Mouse (Mus musculus) stomach, embryonic 14.5 days (tissue): ENCODE data around the gene Vasp. TPM values are rescaled to one million over a fixed set of nuclear protein-coding genes. Genes with fewer than 3 reads are reported as not detected.

ENCODE experiments used
- ATAC-seq: fragments of 200-750 bp; cut with Nextera tagmentation; 2 replicates; pipeline ENCODE4 v1.8.0; 2017; ENCODE audit warnings: low read depth, moderate TSS enrichment; ENCODE audit not compliant: insufficient number of reproducible peaks, insufficient read depth, low FRiP score
- H3K27ac ChIP-seq: fragments of 300-500 bp; sonication (generic); 2 replicates; pipeline ENCODE4 v1.5.1; 2014; ENCODE audit warnings: mild to moderate bottlenecking, low read length, moderate library complexity, mixed read lengths
- H3K27me3 ChIP-seq: fragments of 300-500 bp; sonication (generic); 2 replicates; pipeline ENCODE4 v1.6.1; 2014; ENCODE audit warnings: low read length, control low read depth, mixed read lengths; ENCODE audit not compliant: control insufficient read depth, insufficient read depth
- H3K36me3 ChIP-seq: fragments of 300-500 bp; sonication (generic); 2 replicates; pipeline ENCODE4 v1.6.1; 2014; ENCODE audit warnings: mild to moderate bottlenecking, control low read depth, low read length, moderate library complexity, mixed read lengths; ENCODE audit not compliant: control insufficient read depth, insufficient read depth
- H3K4me1 ChIP-seq: fragments of 300-500 bp; sonication (generic); 2 replicates; pipeline ENCODE4 v1.6.1; 2014; ENCODE audit warnings: low read length, control low read depth, mixed read lengths; ENCODE audit not compliant: control insufficient read depth, insufficient read depth
- H3K4me2 ChIP-seq: fragments of 300-500 bp; sonication (generic); replicated peaks from 2 replicates; pipeline ENCODE4 v1.6.1; 2014; ENCODE audit warnings: low read depth, low read length, control low read depth
- H3K4me3 ChIP-seq: fragments of 300-500 bp; sonication (generic); 2 replicates; pipeline ENCODE4 v1.5.1; 2014; ENCODE audit warnings: low read depth, low read length, control low read depth
- H3K9ac ChIP-seq: fragments of 300-500 bp; sonication (generic); replicated peaks from 2 replicates; pipeline ENCODE4 v1.6.1; 2014; ENCODE audit warnings: low read depth, mild to moderate bottlenecking, control low read depth, low read length, moderate library complexity, mixed read lengths
- H3K9me3 ChIP-seq: fragments of 300-500 bp; sonication (generic); 2 replicates; pipeline ENCODE4 v1.6.1; 2016; ENCODE audit warnings: low read depth, low read length, control low read depth; ENCODE audit not compliant: control insufficient read depth
- WGBS: fragments of 180-500 bp; shearing (Covaris S2); extraction: QIAGEN DNeasy Blood & Tissue Kit; methylation state at CpG from one replicate; pipeline ENCODE4 v1.1.7; 2014; 5-methylcytosine and 5-hydroxymethylcytosine counted together
- polyA plus RNA-seq: library from polyadenylated mRNA; unstranded; fragments of >200 nt; fragmentation: Nextera tagmentation; extraction: Ambion mirVana; gene quantifications from 2 replicates; pipeline ENCODE4 v1.2.1, GENCODE M21; 2014

Gene Vasp
- 48.1 and 64.9 TPM in 2 replicates for polyA plus RNA-seq

GRCm38 (mm10) chr7:19271238-19272172, at the start of gene Vasp:
Gene Vasp (minus strand): TSS chr7:19271817.
- Histone ChIP-seq H3K9ac (peak within 1 kb of the TSS; percentile 91), H3K27ac (peak within 1 kb of the TSS; percentile 98), H3K27me3 (no peaks in the 10 kb centered on the region), H3K4me2 (peak within 1 kb of the TSS; percentile 98), H3K4me3 (peak within 1 kb of the TSS; percentile 92), H3K36me3 (peaks cover 8% of the 10 kb centered on the region; the same call in 1 of the 2 replicates), H3K4me1 (peaks cover 11% of the 10 kb centered on the region; the same call in 1 of the 2 replicates), H3K9me3 (no peaks in the 10 kb centered on the region)
- peak; percentile 73 for ATAC-seq
- WGBS, result under 1% methylated on average over 62 of the region's 62 CpGs

- no peaks in the 10 kb centered on the region for H3K27me3 ChIP-seq
- no peak overlapping the region for H3K9ac ChIP-seq
- WGBS, result 33% methylated on average over 7 of the region's 7 CpGs
- H3K4me3 ChIP-seq, result 0 out of 2 replicates have a peak overlapping the region, but pooled peaks have one; percentile 42
- no peak for ATAC-seq
- 0 out of 2 replicates have a peak, but pooled peaks cover 3% of the 10 kb centered on the region for H3K4me1 ChIP-seq
- H3K9me3 ChIP-seq, result no peaks in the 10 kb centered on the region
- H3K4me2 ChIP-seq, result peak overlapping the region; percentile 78
- no peak overlapping the region for H3K27ac ChIP-seq
- H3K36me3 ChIP-seq, result no peaks in the 10 kb centered on the region
Observed at GRCm38 (mm10) chr7:19320637-19321036, 49.0 kb upstream of the Vasp start.

GRCm38 (mm10) chr7:19319906-19320305, 48.3 kb upstream of the Vasp start:
- ATAC-seq, result peak; percentile 93
- WGBS, result under 1% methylated on average over 41 of the region's 41 CpGs
- H3K4me1 ChIP-seq, result 0 out of 2 replicates have a peak, but pooled peaks cover 3% of the 10 kb centered on the region
- H3K36me3 ChIP-seq, result no peaks in the 10 kb centered on the region
- H3K9ac ChIP-seq, result peak overlapping the region; percentile 30; the same call in 1 of the 2 replicates
- no peaks in the 10 kb centered on the region for H3K9me3 ChIP-seq
- H3K4me3 ChIP-seq, result peak overlapping the region; percentile 42
- H3K27ac ChIP-seq, result no peak overlapping the region
- H3K4me2 ChIP-seq, result peak overlapping the region; percentile 78
- H3K27me3 ChIP-seq, result no peaks in the 10 kb centered on the region

GRCm38 (mm10) chr7:19319458-19319857, 47.8 kb upstream of the Vasp start:
- Histone ChIP-seq H3K4me3 (peak overlapping the region; percentile 42), H3K27ac (no peak overlapping the region), H3K4me2 (peak overlapping the region; percentile 78), H3K9ac (peak overlapping the region; percentile 30; the same call in 1 of the 2 replicates), H3K9me3 (no peaks in the 10 kb centered on the region), H3K27me3 (no peaks in the 10 kb centered on the region), H3K4me1 (0 out of 2 replicates have a peak, but pooled peaks cover 3% of the 10 kb centered on the region), H3K36me3 (no peaks in the 10 kb centered on the region)
- ATAC-seq, result peak; percentile 30
- WGBS, result 15% methylated on average over 9 of the region's 9 CpGs

- Histone ChIP-seq H3K4me1 (0 out of 2 replicates have a peak, but pooled peaks cover 3% of the 10 kb centered on the region), H3K27ac (no peak overlapping the region), H3K36me3 (no peaks in the 10 kb centered on the region), H3K4me2 (no peak overlapping the region), H3K9ac (no peak overlapping the region), H3K9me3 (no peaks in the 10 kb centered on the region), H3K4me3 (no peak overlapping the region), H3K27me3 (no peaks in the 10 kb centered on the region)
- ATAC-seq, result no peak
- WGBS, result 74% methylated on average over 7 of the region's 7 CpGs
Observed at GRCm38 (mm10) chr7:19318676-19319075, 47.1 kb upstream of the Vasp start.

- no peak for ATAC-seq
- Histone ChIP-seq H3K9me3 (no peaks in the 10 kb centered on the region), H3K27me3 (no peaks in the 10 kb centered on the region), H3K4me2 (no peak overlapping the region), H3K4me3 (no peak overlapping the region), H3K27ac (no peak overlapping the region), H3K9ac (no peak overlapping the region), H3K36me3 (no peaks in the 10 kb centered on the region), H3K4me1 (0 out of 2 replicates have a peak, but pooled peaks cover 3% of the 10 kb centered on the region)
- 79% methylated on average over 2 of the region's 2 CpGs for WGBS
Observed at GRCm38 (mm10) chr7:19318201-19318600, 46.6 kb upstream of the Vasp start.

GRCm38 (mm10) chr7:19316451-19317161, 45.0 kb upstream of the Vasp start:
- no peaks in the 10 kb centered on the region for H3K27me3 ChIP-seq

GRCm38 (mm10) chr7:19314033-19314432, 42.4 kb upstream of the Vasp start:
- H3K9me3 ChIP-seq, result no peaks in the 10 kb centered on the region
- H3K9ac ChIP-seq, result no peak overlapping the region
- H3K4me1 ChIP-seq, result peaks cover 4% of the 10 kb centered on the region; the same call in 1 of the 2 replicates
- ATAC-seq, result no peak
- H3K36me3 ChIP-seq, result no peaks in the 10 kb centered on the region
- H3K4me2 ChIP-seq, result no peak overlapping the region
- no peaks in the 10 kb centered on the region for H3K27me3 ChIP-seq
- no peak overlapping the region for H3K27ac ChIP-seq
- WGBS, result 38% methylated on average over 5 of the region's 5 CpGs
- H3K4me3 ChIP-seq, result no peak overlapping the region

More at GRCm38 (mm10) chr7:19316451-19317161, 45.0 kb upstream of the Vasp start:
- Histone ChIP-seq H3K27ac (no peak overlapping the region), H3K4me2 (no peak overlapping the region), H3K9me3 (no peaks in the 10 kb centered on the region), H3K36me3 (no peaks in the 10 kb centered on the region), H3K4me1 (0 out of 2 replicates have a peak, but pooled peaks cover 3% of the 10 kb centered on the region), H3K4me3 (no peak overlapping the region), H3K9ac (no peak overlapping the region)
- ATAC-seq, result no peak
- WGBS, result 46% methylated on average over 14 of the region's 14 CpGs
